20 mouse cellular contexts compared by ENCODE assay signal in genomic region chr11:20981588-20981987, GRCm38 (mm10).
"Had no signal": no experiment of that assay in that cellular context is flagged by ENCODE, and none has a peak within 500 bp of the region (broad histone marks: within the 10 kb centered on the region; RNA-seq: fewer than 3 reads in every experiment).

No protein-coding gene starts in this region.

- DNase-seq: kidney, adult 2 months; kidney, postnatal 25 days; layer of hippocampus, postnatal 36 days; left cerebral cortex, postnatal 4 days; liver, postnatal 0 days; lung, postnatal 14 days; lung, postnatal 4 days; thymus, adult 18-20 months; thymus, postnatal 4 days had no signal

- ATAC-seq: intestine, postnatal 0 days; liver, postnatal 0 days; midbrain, embryonic 13.5 days; midbrain, embryonic 16.5 days had no signal

- H3K27me3 ChIP-seq: lung, embryonic 15.5 days; megakaryocyte, embryonic 14.5 days; midbrain, embryonic 13.5 days; neural tube, embryonic 13.5 days had no signal

- H3K36me3 ChIP-seq: lung, embryonic 15.5 days; midbrain, embryonic 10.5 days; midbrain, embryonic 13.5 days; neural tube, embryonic 13.5 days had no signal

- H3K9me3 ChIP-seq: lung, embryonic 15.5 days; megakaryocyte, embryonic 14.5 days; midbrain, embryonic 10.5 days; midbrain, embryonic 13.5 days; neural tube, embryonic 13.5 days had no signal

- H3K4me3 ChIP-seq: left cerebral cortex, adult 2 months; lung, embryonic 15.5 days; megakaryocyte, embryonic 14.5 days; midbrain, embryonic 10.5 days; midbrain, embryonic 13.5 days; myocyte; neural tube, embryonic 13.5 days had no signal

- H3K9ac ChIP-seq: liver, embryonic 14.5 days; liver, postnatal 0 days; lung, embryonic 15.5 days; midbrain, embryonic 13.5 days; neural tube, embryonic 13.5 days had no signal

- H3K27ac ChIP-seq: kidney, postnatal 0 days; left cerebral cortex, adult 2 months; liver, embryonic 14.5 days; midbrain, embryonic 10.5 days; midbrain, embryonic 13.5 days; neural tube, embryonic 13.5 days had no signal

- H3K4me2 ChIP-seq: lung, embryonic 15.5 days; midbrain, embryonic 13.5 days; neural tube, embryonic 13.5 days had no signal
